Mouse (Mus musculus) A20 (cell line): ENCODE data around the gene Bbs9.
"Not testable (repeated sequence)": the region's sequence is repeated elsewhere in the genome, so short reads cannot be mapped to it uniquely, and the experiment has no call there.

Source experiments
- DNase-seq: peaks from one replicate; pipeline ENCODE4 v3.0.0-alpha.2; 2011; ENCODE audit warnings: low read depth, low spot score

The Bbs9 gene

GRCm38 (mm10) chr9:22848800-22849199 lies 373.3 kb downstream of the Bbs9 start:
- DNase-seq = no peak

GRCm38 (mm10) chr9:22849212-22849611 lies 373.7 kb downstream of the Bbs9 start:
- DNase-seq = no peak

- not testable (repeated sequence) for DNase-seq
Observed at GRCm38 (mm10) chr9:22869147-22869546, 393.6 kb downstream of the Bbs9 start.

- no peak for DNase-seq
Observed at GRCm38 (mm10) chr9:22870661-22871060, 395.1 kb downstream of the Bbs9 start.

- no peak for DNase-seq
Observed at GRCm38 (mm10) chr9:22875231-22875630, 399.7 kb downstream of the Bbs9 start.

- no peak for DNase-seq
Observed at GRCm38 (mm10) chr9:22879266-22879665, 403.8 kb downstream of the Bbs9 start.

GRCm38 (mm10) chr9:22886351-22886750 lies 410.8 kb downstream of the Bbs9 start:
- DNase-seq = no peak

GRCm38 (mm10) chr9:22905434-22905833 lies 429.9 kb downstream of the Bbs9 start:
- no peak for DNase-seq

- DNase-seq = no peak
Observed at GRCm38 (mm10) chr9:22916808-22917207, 441.3 kb downstream of the Bbs9 start.

GRCm38 (mm10) chr9:22935645-22936044 lies 460.1 kb downstream of the Bbs9 start:
- DNase-seq = no peak
